Mouse (Mus musculus) splenic B cell, adult 2 months (primary cell): ENCODE measurements around the gene Zfp941.
A peak's percentile ranks its signal among the peaks of the same experiment; 100 is the strongest.

Source experiments
- DNase-seq: peaks from one replicate; pipeline ENCODE4 v3.0.0-alpha.2; 2011; ENCODE audit warnings: low read depth, low spot score
- H3K27me3 ChIP-seq: 2 replicates; pipeline ENCODE4 v1.6.1; 2012; ENCODE audit warnings: mild to moderate bottlenecking, low read length, moderate library complexity, mixed read lengths; ENCODE audit not compliant: control insufficient read depth, poor library complexity, insufficient read depth, severe bottlenecking
- H3K36me3 ChIP-seq: 2 replicates; pipeline ENCODE4 v1.6.1; 2012; ENCODE audit warnings: mild to moderate bottlenecking, low read length, moderate library complexity, mixed read lengths; ENCODE audit not compliant: control insufficient read depth, poor library complexity, insufficient read depth, severe bottlenecking

Zfp941 gene

GRCm38 (mm10) chr7:140821653-140822329 is at the start of gene Zfp941:
Gene Zfp941, minus strand, starts transcription at chr7:140822178.
- Histone ChIP-seq H3K36me3 (no peaks in the 10 kb centered on the region), H3K27me3 (0 out of 2 replicates have a peak, but pooled peaks cover 1% of the 10 kb centered on the region)
- DNase-seq = no peak

DNA sequence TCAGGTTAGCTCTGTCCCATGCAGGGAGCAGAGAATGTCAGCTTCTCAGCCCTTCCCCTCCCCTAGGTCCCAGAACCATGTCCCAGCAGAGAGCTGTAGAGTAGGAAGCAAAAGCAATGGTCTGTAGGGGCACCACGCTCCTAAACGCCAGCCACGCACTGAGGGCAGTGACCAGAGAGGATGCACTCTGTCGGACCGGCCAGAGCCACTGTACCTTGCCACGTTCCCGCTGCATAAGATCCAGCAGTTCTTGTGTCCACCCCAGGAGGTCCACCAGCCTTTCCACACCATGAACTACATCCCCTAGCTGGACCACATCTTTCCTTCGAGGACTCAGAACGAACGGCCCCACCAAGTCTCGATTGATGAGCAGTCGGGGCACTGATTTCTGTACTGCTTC is 42.8 kb upstream of the Zfp941 start:
- H3K27me3 ChIP-seq = no peaks in the 10 kb centered on the region
- peaks cover 11% of the 10 kb centered on the region for H3K36me3 ChIP-seq
- no peak for DNase-seq

DNA sequence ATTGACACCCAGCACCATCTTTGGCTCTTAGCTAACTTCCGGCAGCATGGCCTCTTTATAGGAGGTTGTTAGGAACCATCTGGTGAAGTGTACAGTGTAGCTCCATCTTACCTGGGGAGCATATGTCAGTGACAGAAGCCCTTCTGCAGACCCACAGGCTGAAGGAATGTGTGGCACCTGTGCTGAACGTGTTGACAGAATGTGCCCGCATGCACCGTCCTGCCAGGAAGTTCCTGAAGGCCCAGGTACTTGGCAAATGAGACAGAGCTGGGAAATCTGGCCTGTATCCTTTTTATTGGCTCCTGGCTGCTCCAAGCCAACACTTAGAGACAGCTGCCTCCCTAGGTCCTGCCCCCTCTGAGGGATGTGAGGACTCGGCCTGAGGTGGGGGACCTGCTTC is 38.8 kb upstream of the Zfp941 start:
- no peak for DNase-seq
- Histone ChIP-seq H3K27me3 (no peaks in the 10 kb centered on the region), H3K36me3 (peaks cover 12% of the 10 kb centered on the region)

DNA sequence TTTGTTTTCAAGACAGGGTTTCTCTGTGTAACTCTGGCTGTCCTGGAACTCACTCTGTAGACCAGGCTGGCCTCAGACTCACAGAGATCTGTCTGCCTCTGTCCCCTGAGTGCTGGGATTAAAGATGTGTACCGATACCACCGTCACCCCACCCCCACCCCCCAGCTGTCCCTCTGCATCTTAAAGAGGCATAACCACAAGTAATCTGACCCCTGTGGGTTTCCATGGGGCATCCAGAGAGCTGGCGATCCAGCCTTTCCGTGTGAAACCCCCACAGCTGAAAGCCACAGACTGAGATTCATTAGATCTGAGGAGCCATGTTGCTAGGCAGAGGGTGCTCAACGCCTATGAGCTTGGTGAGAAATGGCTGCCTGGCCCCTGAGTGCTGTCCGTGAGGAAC is 38.0 kb upstream of the Zfp941 start:
- no peak for DNase-seq
- peaks cover 12% of the 10 kb centered on the region for H3K36me3 ChIP-seq
- H3K27me3 ChIP-seq = no peaks in the 10 kb centered on the region

DNA sequence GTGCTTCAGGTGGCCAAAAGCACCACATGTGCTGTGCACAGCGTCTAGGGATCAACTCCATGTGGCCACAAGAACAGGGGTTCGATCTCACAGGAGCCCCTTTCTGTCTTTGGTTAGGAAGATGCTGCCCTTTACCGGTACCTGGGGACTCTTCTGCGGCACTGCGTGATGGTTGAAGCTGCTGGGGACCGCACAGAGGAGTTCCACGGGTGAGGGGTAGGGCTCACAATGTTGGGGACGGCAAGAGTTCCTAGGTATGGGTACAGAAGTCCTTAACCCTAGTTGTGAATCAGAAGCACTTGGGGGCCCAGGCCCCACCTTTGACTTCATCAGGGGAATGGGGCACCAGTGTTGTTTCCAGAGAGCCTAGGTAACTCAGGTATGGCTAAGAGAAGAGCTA is 36.8 kb upstream of the Zfp941 start:
- H3K36me3 ChIP-seq = peaks cover 12% of the 10 kb centered on the region
- DNase-seq = no peak
- H3K27me3 ChIP-seq = no peaks in the 10 kb centered on the region

DNA sequence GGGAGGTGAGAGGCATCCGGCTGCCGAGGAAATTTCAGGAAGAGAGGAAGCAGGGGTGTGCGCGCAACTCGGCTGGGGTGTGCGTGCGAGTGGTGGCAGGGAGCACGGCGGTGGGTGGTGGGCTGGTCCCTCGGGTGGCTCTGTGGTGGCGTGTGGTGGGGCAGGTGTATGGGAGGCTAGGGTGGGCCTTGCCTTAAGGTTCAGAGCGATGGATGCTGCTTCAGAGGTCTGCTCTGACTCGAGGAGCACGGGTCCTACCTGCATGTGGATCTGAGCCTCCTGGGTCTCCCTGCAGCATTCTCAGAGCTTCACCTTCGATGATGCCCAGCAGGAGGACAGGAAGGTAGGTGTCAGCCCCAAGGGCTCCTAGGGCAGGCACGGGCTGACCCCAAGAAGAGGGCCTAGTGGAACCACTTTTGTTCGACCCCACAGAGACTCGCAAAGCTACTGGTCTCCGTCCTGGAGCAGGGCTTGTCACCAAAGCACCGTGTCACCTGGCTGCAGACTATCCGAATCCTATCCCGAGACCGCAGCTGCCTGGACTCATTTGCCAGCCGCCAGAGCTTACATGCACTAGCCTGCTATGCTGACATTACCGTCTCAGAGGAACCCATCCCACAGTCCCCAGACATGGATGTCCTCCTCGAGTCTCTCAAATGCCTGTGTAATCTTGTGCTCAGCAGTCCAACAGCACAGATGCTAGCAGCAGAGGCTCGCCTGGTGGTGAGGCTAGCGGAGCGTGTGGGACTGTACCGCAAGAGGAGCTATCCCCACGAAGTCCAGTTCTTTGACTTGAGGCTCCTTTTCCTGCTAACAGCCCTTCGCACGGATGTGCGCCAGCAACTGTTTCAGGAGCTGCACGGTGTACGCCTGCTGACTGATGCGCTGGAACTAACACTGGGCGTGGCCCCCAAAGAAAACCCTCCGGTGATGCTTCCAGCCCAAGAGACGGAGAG is 35.9 kb upstream of the Zfp941 start, which contains the start of gene Bet1l:
Bet1l (minus strand) TSS at position 28 of the 956 bp plus-strand sequence.
- DNase-seq = peak; percentile 17
- no peaks in the 10 kb centered on the region for H3K27me3 ChIP-seq
- H3K36me3 ChIP-seq = peaks cover 9% of the 10 kb centered on the region

DNA sequence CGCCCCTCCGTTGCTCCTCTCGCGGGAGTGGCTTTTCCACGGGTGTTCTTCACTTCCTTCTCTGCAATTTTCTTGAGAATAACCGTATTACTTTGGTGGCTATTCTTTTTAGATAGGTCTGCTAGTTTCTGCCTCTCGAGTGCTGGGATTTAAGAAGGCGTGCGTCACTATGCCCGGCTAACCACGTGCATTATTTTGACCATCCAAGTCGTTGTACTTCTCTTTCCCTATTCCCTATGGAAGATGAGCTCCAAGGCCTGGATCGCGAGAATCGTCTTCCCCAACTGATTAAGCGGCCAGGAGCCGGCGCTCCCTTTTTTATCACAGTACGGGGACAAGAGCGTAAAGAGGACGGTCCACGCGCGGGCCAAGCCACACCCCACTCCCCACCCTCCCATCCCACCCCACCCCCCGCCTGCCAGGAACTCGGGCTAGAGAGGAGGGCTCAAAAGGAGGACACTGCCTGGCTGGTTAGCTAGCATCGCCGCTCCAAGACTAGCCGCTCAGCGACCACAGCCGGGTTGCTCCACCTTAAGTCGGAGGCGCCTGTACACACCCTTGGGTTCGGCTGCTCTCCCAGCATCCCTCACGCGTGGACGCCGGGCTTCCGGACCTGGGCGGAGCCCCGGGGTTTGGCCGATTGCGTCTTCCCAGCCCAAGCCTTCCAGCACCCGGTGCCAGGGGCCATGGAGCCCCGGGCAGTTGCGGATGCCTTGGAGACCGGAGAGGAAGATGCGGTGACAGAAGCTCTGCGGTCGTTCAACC is 35.0 kb upstream of the Zfp941 start, which contains the start of gene Ric8a:
Ric8a (plus strand) TSS at position 173 of the 765 bp plus-strand sequence.
- H3K36me3 ChIP-seq = peaks cover 9% of the 10 kb centered on the region
- H3K27me3 ChIP-seq = no peaks in the 10 kb centered on the region
- peak; percentile 79 for DNase-seq

GRCm38 (mm10) chr7:140855860-140856784 is 34.1 kb upstream of the Zfp941 start, which contains the start of gene Gm45785:
Gene Gm45785, minus strand, starts transcription at chr7:140856331.
- DNase-seq = peak; percentile 80
- no peaks in the 10 kb centered on the region for H3K27me3 ChIP-seq
- peaks cover 7% of the 10 kb centered on the region for H3K36me3 ChIP-seq

- DNase-seq = no peak
- Histone ChIP-seq H3K36me3 (peaks cover 4% of the 10 kb centered on the region), H3K27me3 (no peaks in the 10 kb centered on the region)
Observed at GRCm38 (mm10) chr7:140855181-140855580, 33.2 kb upstream of the Zfp941 start.

GRCm38 (mm10) chr7:140854483-140854882 is 32.5 kb upstream of the Zfp941 start:
- H3K27me3 ChIP-seq = no peaks in the 10 kb centered on the region
- no peak for DNase-seq

DNA sequence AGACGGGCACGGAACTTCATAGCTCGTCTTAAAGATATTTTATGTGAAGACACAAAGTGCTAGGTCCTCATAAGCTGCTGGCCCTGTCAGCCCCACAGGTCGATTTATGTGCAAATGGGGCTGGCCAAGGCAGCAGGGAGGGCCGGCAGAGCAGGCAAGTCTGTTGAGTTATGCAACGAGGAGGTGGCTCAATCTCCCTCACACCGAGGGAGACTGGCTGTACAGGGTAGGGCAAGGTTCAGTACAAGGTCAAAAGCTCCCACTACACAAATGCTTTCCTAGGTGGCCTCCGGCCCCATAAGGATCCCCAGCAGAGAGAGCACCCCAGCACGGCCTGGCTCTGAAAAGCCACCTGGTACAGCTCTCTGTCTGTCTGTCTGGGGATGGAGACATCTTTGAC is 31.4 kb upstream of the Zfp941 start:
- DNase-seq = no peak
- H3K27me3 ChIP-seq = no peaks in the 10 kb centered on the region
- peaks cover 1% of the 10 kb centered on the region; the same call in 1 of the 2 replicates for H3K36me3 ChIP-seq

More at GRCm38 (mm10) chr7:140854483-140854882, 32.5 kb upstream of the Zfp941 start:
- peaks cover 1% of the 10 kb centered on the region; the same call in 1 of the 2 replicates for H3K36me3 ChIP-seq

GRCm38 (mm10) chr7:140851916-140852315 is 29.9 kb upstream of the Zfp941 start:
- H3K36me3 ChIP-seq = peaks cover 1% of the 10 kb centered on the region; the same call in 1 of the 2 replicates
- DNase-seq = no peak

GRCm38 (mm10) chr7:140848591-140848990 is 26.6 kb upstream of the Zfp941 start:
- no peak for DNase-seq
- no peaks in the 10 kb centered on the region; the same call in 1 of the 2 replicates for H3K27me3 ChIP-seq
- H3K36me3 ChIP-seq = 0 out of 2 replicates have a peak, but pooled peaks cover 1% of the 10 kb centered on the region

More at GRCm38 (mm10) chr7:140851916-140852315, 29.9 kb upstream of the Zfp941 start:
- no peaks in the 10 kb centered on the region; the same call in 1 of the 2 replicates for H3K27me3 ChIP-seq
